Mouse (Mus musculus): ENCODE measurements at regions not wholly inside any gene's neighbourhood (a gene's known extent, or its start where the extent isn't known, plus 50 kb on each side); places are given as distances from the start of the nearest gene placed in this dataset.

- DNase-seq (ENCODE audit: low read depth, low spot score), result peak; percentile 53
Measured at GRCm38 (mm10) chr19:36178828-36179251, 58.9 kb upstream of the Ankrd1 start.

GRCm38 (mm10) chr19:36180329-36180728 is 60.4 kb upstream of the Ankrd1 start:
- DNase-seq (ENCODE audit: low read depth, low spot score), result no peak

GRCm38 (mm10) chr19:36181535-36181934 is 61.6 kb upstream of the Ankrd1 start:
- no peak for DNase-seq (ENCODE audit: low read depth, low spot score)

- DNase-seq (ENCODE audit: low read depth, low spot score), result peak; percentile 50
Measured at GRCm38 (mm10) chr19:36183127-36183526, 63.2 kb upstream of the Ankrd1 start.

- DNase-seq (ENCODE audit: low read depth, low spot score), result no peak
Measured at GRCm38 (mm10) chr19:36189662-36190061, 69.8 kb upstream of the Ankrd1 start.

- DNase-seq (ENCODE audit: low read depth, low spot score), result no peak
Measured at GRCm38 (mm10) chr19:36191641-36192040, 71.7 kb upstream of the Ankrd1 start.

- no peak for DNase-seq (ENCODE audit: low read depth, low spot score)
Measured at GRCm38 (mm10) chr19:36204269-36204668, 84.4 kb upstream of the Ankrd1 start.

GRCm38 (mm10) chr19:36204965-36205718 is 85.2 kb upstream of the Ankrd1 start:
- DNase-seq (ENCODE audit: low read depth, low spot score), result no peak

GRCm38 (mm10) chr19:36207735-36208288 is 87.9 kb upstream of the Ankrd1 start:
- peak; percentile 17 for DNase-seq (ENCODE audit: low read depth, low spot score)

GRCm38 (mm10) chr19:36208419-36208818 is 88.5 kb upstream of the Ankrd1 start:
- DNase-seq (ENCODE audit: low read depth, low spot score), result no peak

GRCm38 (mm10) chr19:36213461-36213860 is 93.6 kb upstream of the Ankrd1 start:
- no peak for DNase-seq (ENCODE audit: low read depth, low spot score)

GRCm38 (mm10) chr19:36214188-36214968 is 94.5 kb upstream of the Ankrd1 start:
- peak; percentile 72 for DNase-seq (ENCODE audit: low read depth, low spot score)

- no peak for DNase-seq (ENCODE audit: low read depth, low spot score)
Measured at GRCm38 (mm10) chr19:36217177-36217576, 97.3 kb upstream of the Ankrd1 start.

GRCm38 (mm10) chr19:36217605-36218004 is 97.7 kb upstream of the Ankrd1 start:
- DNase-seq (ENCODE audit: low read depth, low spot score), result no peak

GRCm38 (mm10) chr19:36218921-36219320 is 99.0 kb upstream of the Ankrd1 start:
- DNase-seq (ENCODE audit: low read depth, low spot score), result no peak

GRCm38 (mm10) chr19:36221104-36221503 is 101.2 kb upstream of the Ankrd1 start:
- no peak for DNase-seq (ENCODE audit: low read depth, low spot score)

- DNase-seq (ENCODE audit: low read depth, low spot score), result no peak
Measured at GRCm38 (mm10) chr19:36221596-36221995, 101.7 kb upstream of the Ankrd1 start.

GRCm38 (mm10) chr19:36222198-36222597 is 102.3 kb upstream of the Ankrd1 start:
- DNase-seq (ENCODE audit: low read depth, low spot score), result no peak

GRCm38 (mm10) chr19:36224518-36224917 is 104.6 kb upstream of the Ankrd1 start:
- no peak for DNase-seq (ENCODE audit: low read depth, low spot score)

GRCm38 (mm10) chr19:36225612-36226011 is 105.7 kb upstream of the Ankrd1 start:
- no peak for DNase-seq (ENCODE audit: low read depth, low spot score)

- no peak for DNase-seq (ENCODE audit: low read depth, low spot score)
Measured at GRCm38 (mm10) chr19:36227418-36228160, 107.7 kb upstream of the Ankrd1 start.

GRCm38 (mm10) chr19:36229315-36229714 is 109.4 kb upstream of the Ankrd1 start:
- no peak for DNase-seq (ENCODE audit: low read depth, low spot score)

Measured in forelimb bud, embryonic 11.5 days (tissue).